Mouse (Mus musculus) adrenal gland (tissue): ENCODE measurements around the gene Dnah6.

Experiments used
- intact Hi-C: fragments of 180-260 bp; cut with DNase I; formaldehyde crosslinking; loops from one replicate; pipeline ENCODE4 v1.15.1; 2025

The Dnah6 gene

GRCm38 (mm10) chr6:72981124-72981651, 240.3 kb downstream of the Dnah6 start:
- intact Hi-C loops = no loop called here

- intact Hi-C loops = no loop called here
These were observed 244.6 kb downstream of the Dnah6 start for GRCm38 (mm10) chr6:72976866-72977265.

GRCm38 (mm10) chr6:72971074-72971473, 250.4 kb downstream of the Dnah6 start:
- intact Hi-C loops = no loop called here

GRCm38 (mm10) chr6:72969787-72970186, 251.7 kb downstream of the Dnah6 start:
- intact Hi-C loops = no loop called here
